Mouse (Mus musculus): ENCODE data around the gene Arhgef3. TPM values are rescaled to one million over a fixed set of nuclear protein-coding genes. Genes with fewer than 3 reads are reported as not detected.

The Arhgef3 gene
- total and polyA plus RNA-seq, 3 experiments, result 11.1 to 27.8 (median 23.0) TPM

GRCm38 (mm10) chr14:27187885-27188284 lies 73.2 kb downstream of the Arhgef3 start:
- H3K4me3 ChIP-seq, result no peak overlapping the region

DNA sequence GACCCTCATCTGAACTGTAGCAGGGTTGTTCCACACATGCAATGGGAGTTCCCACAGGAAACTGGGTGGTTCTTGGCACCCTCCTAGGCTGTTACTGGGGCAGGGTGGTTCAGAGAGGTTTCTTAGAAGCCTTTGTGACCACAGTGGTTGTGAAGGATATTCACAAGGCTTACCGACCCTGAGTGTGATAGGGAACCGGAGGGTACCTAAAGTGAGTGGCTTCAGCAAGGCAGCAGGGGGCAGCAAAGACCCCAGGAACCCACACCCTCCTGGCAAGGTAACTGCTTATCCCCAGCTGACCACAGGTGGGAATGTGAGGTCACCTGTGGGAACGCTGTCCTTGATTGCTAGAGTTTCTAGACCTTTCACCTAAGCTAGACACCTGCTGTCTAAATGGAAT lies 77.8 kb downstream of the Arhgef3 start:
- no peak overlapping the region for H3K9ac ChIP-seq (ENCODE audit: low read depth, low read length)
- no peaks in the 10 kb centered on the region for H3K36me3 ChIP-seq (ENCODE audit: control insufficient read depth, insufficient read depth, low read length)
- no peaks in the 10 kb centered on the region; the same call in 1 of the 2 replicates for H3K4me1 ChIP-seq (ENCODE audit: control insufficient read depth, insufficient read depth, low read length)
- no peak overlapping the region for H3K27ac ChIP-seq
- 20% methylated on average over 3 of the region's 3 CpGs for WGBS
- H3K27me3 ChIP-seq (ENCODE audit: control insufficient read depth, insufficient read depth, low read length), result no peaks in the 10 kb centered on the region
- no peak overlapping the region for H3K4me3 ChIP-seq
- TF ChIP-seq EP300 (IDR thresholded peaks at IDR 0.05; ENCODE audit: insufficient read depth, low read depth, low read length) (peak; percentile 68; the same call in 1 of the 2 replicates), CTCF (IDR thresholded peaks at IDR 0.05) (peak; percentile 84), POLR2A (IDR thresholded peaks at IDR 0.05; ENCODE audit: insufficient read depth, low read depth, low read length) (no peak)
- intact Hi-C loops (cut with DNase I), result loop anchor here (1.0 to 5.0 kb wide), 4 partner anchors 36 to 222 kb away; no protein-coding TSS in a partner anchor
- H3K79me2 ChIP-seq (replicated peaks; ENCODE audit: control insufficient read depth, insufficient read depth, low read length), result no peaks in the 10 kb centered on the region
- DNase-seq, result peak; percentile 50 to 71

More at GRCm38 (mm10) chr14:27187885-27188284, 73.2 kb downstream of the Arhgef3 start:
- DNase-seq, result no peak
- Histone ChIP-seq H3K9ac (ENCODE audit: low read depth, low read length) (no peak overlapping the region), H3K27ac (no peak overlapping the region), H3K36me3 (ENCODE audit: control insufficient read depth, insufficient read depth, low read length) (no peaks in the 10 kb centered on the region), H3K27me3 (ENCODE audit: control insufficient read depth, insufficient read depth, low read length) (no peaks in the 10 kb centered on the region), H3K79me2 (replicated peaks; ENCODE audit: control insufficient read depth, insufficient read depth, low read length) (no peaks in the 10 kb centered on the region), H3K4me1 (ENCODE audit: control insufficient read depth, insufficient read depth, low read length) (peaks cover 7% of the 10 kb centered on the region)
- intact Hi-C loops (cut with DNase I), result loop anchor here (1.0 to 5.0 kb wide), 4 partner anchors 148 to 554 kb away; no protein-coding TSS in a partner anchor
- WGBS, result 82% methylated on average over 4 of the region's 4 CpGs
- TF ChIP-seq POLR2A (IDR thresholded peaks at IDR 0.05; ENCODE audit: insufficient read depth, low read depth, low read length) (no peak), EP300 (IDR thresholded peaks at IDR 0.05; ENCODE audit: insufficient read depth, low read depth, low read length) (no peak), CTCF (IDR thresholded peaks at IDR 0.05) (no peak)

- 82% methylated on average over 8 of the region's 8 CpGs for WGBS
- Histone ChIP-seq H3K27ac (no peak overlapping the region), H3K27me3 (ENCODE audit: control insufficient read depth, insufficient read depth, low read length) (no peaks in the 10 kb centered on the region), H3K9ac (ENCODE audit: low read depth, low read length) (no peak overlapping the region), H3K36me3 (ENCODE audit: control insufficient read depth, insufficient read depth, low read length) (no peaks in the 10 kb centered on the region), H3K4me1 (ENCODE audit: control insufficient read depth, insufficient read depth, low read length) (no peaks in the 10 kb centered on the region; the same call in none of the 2 replicates), H3K79me2 (replicated peaks; ENCODE audit: control insufficient read depth, insufficient read depth, low read length) (no peaks in the 10 kb centered on the region), H3K4me3 (no peak overlapping the region)
- TF ChIP-seq EP300 (IDR thresholded peaks at IDR 0.05; ENCODE audit: insufficient read depth, low read depth, low read length), result no peak
- no peak for TF ChIP-seq POLR2A (IDR thresholded peaks at IDR 0.05; ENCODE audit: insufficient read depth, low read depth, low read length)
- TF ChIP-seq CTCF (IDR thresholded peaks at IDR 0.05), result no peak
- DNase-seq, result no peak
- intact Hi-C loops (cut with DNase I), result no loop called here
These were observed 82.3 kb downstream of the Arhgef3 start for GRCm38 (mm10) chr14:27196980-27197379.

DNA sequence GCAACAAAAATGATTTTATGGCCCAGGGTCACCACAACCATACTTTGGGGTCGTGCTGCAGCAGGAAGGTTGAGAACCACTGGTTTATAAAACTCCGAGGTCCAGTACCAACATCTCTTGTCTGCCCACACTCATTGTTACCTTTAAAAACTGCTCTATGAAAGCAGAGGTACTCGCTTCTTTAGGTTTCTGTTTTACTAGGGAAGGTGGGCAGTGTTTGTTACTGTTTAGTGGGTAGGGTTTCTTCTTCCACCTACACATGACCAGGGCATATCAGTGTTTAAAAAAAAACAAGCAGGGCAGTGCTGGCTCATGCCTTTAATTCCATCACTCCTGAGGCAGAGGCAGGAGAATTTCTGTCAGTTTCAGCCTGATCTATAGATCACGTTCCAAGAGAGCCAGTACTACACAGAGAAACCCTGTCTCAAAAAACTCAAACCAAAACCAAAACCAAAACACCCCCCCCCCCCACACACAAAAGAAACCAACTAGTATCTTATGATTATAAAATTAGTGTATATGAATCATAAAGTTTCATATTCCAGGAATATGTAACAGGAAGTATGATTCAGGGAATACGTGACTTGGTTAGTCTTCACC lies 83.9 kb downstream of the Arhgef3 start:
- DNase-seq, result no peak
- intact Hi-C loops (cut with DNase I), result no loop called here
- TF ChIP-seq POLR2A (IDR thresholded peaks at IDR 0.05; ENCODE audit: insufficient read depth, low read depth, low read length) (no peak), CTCF (IDR thresholded peaks at IDR 0.05) (no peak), EP300 (IDR thresholded peaks at IDR 0.05; ENCODE audit: insufficient read depth, low read depth, low read length) (no peak)
- Histone ChIP-seq H3K79me2 (replicated peaks; ENCODE audit: control insufficient read depth, insufficient read depth, low read length) (no peaks in the 10 kb centered on the region), H3K27me3 (ENCODE audit: control insufficient read depth, insufficient read depth, low read length) (no peaks in the 10 kb centered on the region), H3K4me3 (no peak overlapping the region), H3K4me1 (ENCODE audit: control insufficient read depth, insufficient read depth, low read length) (no peaks in the 10 kb centered on the region; the same call in 1 of the 2 replicates), H3K36me3 (ENCODE audit: control insufficient read depth, insufficient read depth, low read length) (no peaks in the 10 kb centered on the region), H3K27ac (no peak overlapping the region), H3K9ac (ENCODE audit: low read depth, low read length) (no peak overlapping the region)
- WGBS, result 94% methylated on average over 5 of the region's 5 CpGs

DNA sequence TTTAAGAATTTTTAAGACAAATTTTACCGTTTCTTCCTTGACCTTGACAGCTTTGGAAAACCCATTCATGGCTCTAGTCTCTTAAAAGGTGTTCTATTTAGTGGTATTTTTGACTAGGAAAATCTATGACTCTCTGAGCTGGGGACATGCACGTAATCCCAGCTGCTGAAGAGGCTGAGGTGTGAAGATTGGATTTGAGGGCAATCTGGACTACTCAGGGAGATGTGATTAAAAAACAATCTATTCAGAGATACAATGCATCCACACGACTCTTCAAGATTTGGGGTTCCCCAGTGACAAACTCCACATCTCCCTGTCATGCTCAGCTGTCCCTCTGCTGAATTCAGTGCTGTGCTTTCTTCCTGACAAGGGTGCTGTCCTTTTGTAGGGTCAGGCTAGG lies 84.4 kb downstream of the Arhgef3 start:
- intact Hi-C loops (cut with DNase I), result no loop called here
- TF ChIP-seq POLR2A (IDR thresholded peaks at IDR 0.05; ENCODE audit: insufficient read depth, low read depth, low read length) (no peak), EP300 (IDR thresholded peaks at IDR 0.05; ENCODE audit: insufficient read depth, low read depth, low read length) (no peak), CTCF (IDR thresholded peaks at IDR 0.05) (no peak)
- no peak overlapping the region for H3K9ac ChIP-seq (ENCODE audit: low read depth, low read length)
- H3K27ac ChIP-seq, result no peak overlapping the region
- 72% methylated on average over 3 of the region's 3 CpGs for WGBS
- H3K4me3 ChIP-seq, result no peak overlapping the region
- DNase-seq, result no peak
- H3K36me3 ChIP-seq (ENCODE audit: control insufficient read depth, insufficient read depth, low read length), result no peaks in the 10 kb centered on the region
- H3K4me1 ChIP-seq (ENCODE audit: control insufficient read depth, insufficient read depth, low read length), result no peaks in the 10 kb centered on the region; the same call in 1 of the 2 replicates
- no peaks in the 10 kb centered on the region for H3K27me3 ChIP-seq (ENCODE audit: control insufficient read depth, insufficient read depth, low read length)
- no peaks in the 10 kb centered on the region for H3K79me2 ChIP-seq (replicated peaks; ENCODE audit: control insufficient read depth, insufficient read depth, low read length)

- H3K27me3 ChIP-seq (ENCODE audit: control insufficient read depth, insufficient read depth, low read length), result no peaks in the 10 kb centered on the region
These were observed 85.2 kb downstream of the Arhgef3 start for GRCm38 (mm10) chr14:27199870-27200269.

More at GRCm38 (mm10) chr14:27199870-27200269, 85.2 kb downstream of the Arhgef3 start:
- H3K36me3 ChIP-seq (ENCODE audit: control insufficient read depth, insufficient read depth, low read length), result no peaks in the 10 kb centered on the region
- TF ChIP-seq CTCF (IDR thresholded peaks at IDR 0.05), result no peak
- no peak for TF ChIP-seq EP300 (IDR thresholded peaks at IDR 0.05; ENCODE audit: insufficient read depth, low read depth, low read length)
- TF ChIP-seq POLR2A (IDR thresholded peaks at IDR 0.05; ENCODE audit: insufficient read depth, low read depth, low read length), result no peak
- no peak overlapping the region for H3K9ac ChIP-seq (ENCODE audit: low read depth, low read length)
- no peak overlapping the region for H3K27ac ChIP-seq
- no peak for DNase-seq
- intact Hi-C loops (cut with DNase I), result no loop called here
- no peaks in the 10 kb centered on the region for H3K79me2 ChIP-seq (replicated peaks; ENCODE audit: control insufficient read depth, insufficient read depth, low read length)
- no peaks in the 10 kb centered on the region; the same call in 1 of the 2 replicates for H3K4me1 ChIP-seq (ENCODE audit: control insufficient read depth, insufficient read depth, low read length)
- WGBS, result 97% methylated on average over 11 of the region's 11 CpGs
- H3K4me3 ChIP-seq, result no peak overlapping the region

All from heart, adult 2 months (tissue).